Mouse (Mus musculus) liver, embryonic 12.5 days (tissue): ENCODE data around the gene Cdkn2aipnl. TPM values are rescaled to one million over a fixed set of nuclear protein-coding genes. Genes with fewer than 3 reads are reported as not detected.

ENCODE experiments used
- ATAC-seq: fragments of 200-750 bp; cut with Nextera tagmentation; 2 replicates; pipeline ENCODE4 v1.8.0; 2017; ENCODE audit warnings: moderate number of reproducible peaks, mild to moderate bottlenecking, moderate library complexity
- H3K27ac ChIP-seq: fragments of 300-500 bp; sonication (generic); 2 replicates; pipeline ENCODE4 v1.5.1; 2016; ENCODE audit warnings: mild to moderate bottlenecking
- H3K27me3 ChIP-seq: fragments of 300-500 bp; sonication (generic); replicated peaks from 2 replicates; pipeline ENCODE4 v1.6.1; 2016; ENCODE audit warnings: mild to moderate bottlenecking, moderate library complexity
- H3K36me3 ChIP-seq: fragments of 300-500 bp; sonication (generic); 2 replicates; pipeline ENCODE4 v1.6.1; 2016; ENCODE audit warnings: mild to moderate bottlenecking, moderate library complexity
- H3K4me1 ChIP-seq: fragments of 300-500 bp; sonication (generic); 2 replicates; pipeline ENCODE4 v1.6.1; 2016
- H3K4me2 ChIP-seq: fragments of 300-500 bp; sonication (generic); 2 replicates; pipeline ENCODE4 v1.6.1; 2016; ENCODE audit warnings: mild to moderate bottlenecking, moderate library complexity
- H3K4me3 ChIP-seq: fragments of 300-500 bp; sonication (generic); 2 replicates; pipeline ENCODE4 v1.5.1; 2016; ENCODE audit warnings: mild to moderate bottlenecking, moderate library complexity
- H3K9ac ChIP-seq: fragments of 300-500 bp; sonication (generic); 2 replicates; pipeline ENCODE4 v1.6.1; 2016; ENCODE audit warnings: mild to moderate bottlenecking, moderate library complexity
- H3K9me3 ChIP-seq: fragments of 300-500 bp; sonication (generic); replicated peaks from 2 replicates; pipeline ENCODE4 v1.6.1; 2016; ENCODE audit warnings: mild to moderate bottlenecking, moderate library complexity
- WGBS: fragments of 180-500 bp; shearing (Covaris S2); methylation state at CpG from one replicate; pipeline ENCODE4 v1.1.7; 2016; ENCODE audit not compliant: insufficient replicate concordance; 5-methylcytosine and 5-hydroxymethylcytosine counted together
- polyA plus RNA-seq: library from polyadenylated mRNA; unstranded; fragments of >200 nt; fragmentation: Nextera tagmentation; extraction: Ambion mirVana; gene quantifications from 2 replicates; pipeline ENCODE4 v1.2.1, GENCODE M21; 2016

Cdkn2aipnl gene
- polyA plus RNA-seq, 1 experiment from 2014 or later = 77.3 TPM

- Histone ChIP-seq H3K4me3 (no peak overlapping the region), H3K9ac (no peak overlapping the region), H3K27me3 (no peaks in the 10 kb centered on the region), H3K9me3 (no peaks in the 10 kb centered on the region), H3K36me3 (no peaks in the 10 kb centered on the region), H3K4me1 (0 out of 2 replicates have a peak, but pooled peaks cover 6% of the 10 kb centered on the region), H3K4me2 (no peak overlapping the region), H3K27ac (no peak overlapping the region)
- no peak for ATAC-seq
- 46% methylated on average over 5 of the region's 5 CpGs for WGBS
These were observed 31.6 kb upstream of the Cdkn2aipnl start for GRCm38 (mm10) chr11:51935636-51936434.

- Histone ChIP-seq H3K9me3 (no peaks in the 10 kb centered on the region), H3K36me3 (no peaks in the 10 kb centered on the region), H3K4me2 (no peak overlapping the region), H3K4me3 (no peak overlapping the region), H3K9ac (no peak overlapping the region), H3K27me3 (no peaks in the 10 kb centered on the region), H3K27ac (no peak overlapping the region), H3K4me1 (0 out of 2 replicates have a peak, but pooled peaks cover 6% of the 10 kb centered on the region)
- 62% methylated on average over 6 of the region's 6 CpGs for WGBS
- no peak for ATAC-seq
These were observed 30.1 kb upstream of the Cdkn2aipnl start for GRCm38 (mm10) chr11:51937361-51937781.

GRCm38 (mm10) chr11:51938817-51939589 lies 28.5 kb upstream of the Cdkn2aipnl start:
- no peak overlapping the region for H3K9ac ChIP-seq
- H3K27ac ChIP-seq = peak overlapping the region; percentile 15; the same call in 1 of the 2 replicates
- no peaks in the 10 kb centered on the region for H3K36me3 ChIP-seq
- WGBS = 61% methylated on average over 12 of the region's 12 CpGs
- H3K9me3 ChIP-seq = no peaks in the 10 kb centered on the region
- no peak overlapping the region for H3K4me2 ChIP-seq
- H3K27me3 ChIP-seq = peaks cover 12% of the 10 kb centered on the region
- H3K4me1 ChIP-seq = 0 out of 2 replicates have a peak, but pooled peaks cover 6% of the 10 kb centered on the region
- no peak for ATAC-seq
- H3K4me3 ChIP-seq = no peak overlapping the region

DNA sequence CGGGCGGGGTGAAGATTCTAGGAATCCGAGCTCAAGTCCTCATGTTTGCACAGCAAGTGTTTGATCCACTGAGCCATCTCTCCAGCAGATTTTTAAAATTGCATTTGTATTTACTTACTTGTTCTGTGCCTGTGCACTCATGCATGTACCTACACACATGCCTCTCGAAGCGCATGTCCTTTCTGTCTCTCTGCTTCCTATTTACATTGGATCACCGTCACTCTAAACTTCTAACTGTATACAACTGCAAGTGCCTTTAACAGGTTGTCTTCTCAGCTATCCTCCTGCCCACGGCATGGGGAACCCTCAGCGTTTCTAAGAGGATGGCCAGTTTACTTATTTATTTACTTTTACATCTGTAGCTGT lies 27.9 kb upstream of the Cdkn2aipnl start:
- WGBS = 72% methylated on average over 8 of the region's 8 CpGs
- ATAC-seq = no peak
- Histone ChIP-seq H3K9me3 (no peaks in the 10 kb centered on the region), H3K9ac (no peak overlapping the region), H3K4me1 (0 out of 2 replicates have a peak, but pooled peaks cover 6% of the 10 kb centered on the region), H3K4me3 (no peak overlapping the region), H3K27ac (no peak overlapping the region), H3K4me2 (no peak overlapping the region), H3K36me3 (no peaks in the 10 kb centered on the region), H3K27me3 (peaks cover 12% of the 10 kb centered on the region)

- no peak overlapping the region for H3K4me3 ChIP-seq
- 0 out of 2 replicates have a peak, but pooled peaks cover 6% of the 10 kb centered on the region for H3K4me1 ChIP-seq
- ATAC-seq = no peak
- 64% methylated on average over 13 of the region's 13 CpGs for WGBS
- H3K27me3 ChIP-seq = peaks cover 18% of the 10 kb centered on the region
- H3K9me3 ChIP-seq = no peaks in the 10 kb centered on the region
- H3K4me2 ChIP-seq = no peak overlapping the region
- H3K36me3 ChIP-seq = no peaks in the 10 kb centered on the region
- no peak overlapping the region for H3K9ac ChIP-seq
- no peak overlapping the region for H3K27ac ChIP-seq
These were observed 26.9 kb upstream of the Cdkn2aipnl start for GRCm38 (mm10) chr11:51940511-51940955.

GRCm38 (mm10) chr11:51942602-51943499 lies 24.6 kb upstream of the Cdkn2aipnl start:
- Histone ChIP-seq H3K36me3 (no peaks in the 10 kb centered on the region), H3K9ac (no peak overlapping the region), H3K4me1 (peaks cover 17% of the 10 kb centered on the region), H3K27me3 (peaks cover 31% of the 10 kb centered on the region), H3K27ac (no peak overlapping the region), H3K9me3 (no peaks in the 10 kb centered on the region), H3K4me2 (no peak overlapping the region), H3K4me3 (no peak overlapping the region)
- WGBS = 72% methylated on average over 15 of the region's 15 CpGs
- ATAC-seq = no peak

- no peak for ATAC-seq
- Histone ChIP-seq H3K27me3 (peaks cover 31% of the 10 kb centered on the region), H3K36me3 (no peaks in the 10 kb centered on the region), H3K27ac (no peak overlapping the region), H3K9ac (no peak overlapping the region), H3K4me3 (no peak overlapping the region), H3K9me3 (no peaks in the 10 kb centered on the region), H3K4me1 (peaks cover 17% of the 10 kb centered on the region), H3K4me2 (no peak overlapping the region)
- WGBS = 58% methylated on average over 6 of the region's 6 CpGs
These were observed 24.0 kb upstream of the Cdkn2aipnl start for GRCm38 (mm10) chr11:51943500-51943841.

GRCm38 (mm10) chr11:51944239-51944638 lies 23.2 kb upstream of the Cdkn2aipnl start:
- no peak for ATAC-seq
- WGBS = 58% methylated on average over 3 of the region's 3 CpGs
- no peak overlapping the region for H3K9ac ChIP-seq

GRCm38 (mm10) chr11:51945548-51945947 lies 21.9 kb upstream of the Cdkn2aipnl start:
- no peak for ATAC-seq
- Histone ChIP-seq H3K9me3 (no peaks in the 10 kb centered on the region), H3K9ac (no peak overlapping the region), H3K4me1 (peaks cover 15% of the 10 kb centered on the region), H3K4me3 (no peak overlapping the region), H3K27me3 (peaks cover 31% of the 10 kb centered on the region), H3K27ac (no peak overlapping the region), H3K4me2 (no peak overlapping the region), H3K36me3 (no peaks in the 10 kb centered on the region)
- 22% methylated on average over 8 of the region's 8 CpGs for WGBS

More at GRCm38 (mm10) chr11:51944239-51944638, 23.2 kb upstream of the Cdkn2aipnl start:
- no peaks in the 10 kb centered on the region for H3K9me3 ChIP-seq
- no peak overlapping the region for H3K27ac ChIP-seq
- no peaks in the 10 kb centered on the region for H3K36me3 ChIP-seq
- no peak overlapping the region for H3K4me2 ChIP-seq
- peaks cover 13% of the 10 kb centered on the region for H3K4me1 ChIP-seq
- H3K4me3 ChIP-seq = no peak overlapping the region
- H3K27me3 ChIP-seq = peaks cover 31% of the 10 kb centered on the region

GRCm38 (mm10) chr11:51946144-51946543 lies 21.3 kb upstream of the Cdkn2aipnl start:
- Histone ChIP-seq H3K4me2 (no peak overlapping the region), H3K4me1 (peaks cover 15% of the 10 kb centered on the region), H3K9me3 (no peaks in the 10 kb centered on the region), H3K36me3 (no peaks in the 10 kb centered on the region), H3K4me3 (no peak overlapping the region), H3K27me3 (peaks cover 31% of the 10 kb centered on the region), H3K9ac (no peak overlapping the region), H3K27ac (no peak overlapping the region)
- 65% methylated on average over 6 of the region's 6 CpGs for WGBS
- no peak for ATAC-seq

DNA sequence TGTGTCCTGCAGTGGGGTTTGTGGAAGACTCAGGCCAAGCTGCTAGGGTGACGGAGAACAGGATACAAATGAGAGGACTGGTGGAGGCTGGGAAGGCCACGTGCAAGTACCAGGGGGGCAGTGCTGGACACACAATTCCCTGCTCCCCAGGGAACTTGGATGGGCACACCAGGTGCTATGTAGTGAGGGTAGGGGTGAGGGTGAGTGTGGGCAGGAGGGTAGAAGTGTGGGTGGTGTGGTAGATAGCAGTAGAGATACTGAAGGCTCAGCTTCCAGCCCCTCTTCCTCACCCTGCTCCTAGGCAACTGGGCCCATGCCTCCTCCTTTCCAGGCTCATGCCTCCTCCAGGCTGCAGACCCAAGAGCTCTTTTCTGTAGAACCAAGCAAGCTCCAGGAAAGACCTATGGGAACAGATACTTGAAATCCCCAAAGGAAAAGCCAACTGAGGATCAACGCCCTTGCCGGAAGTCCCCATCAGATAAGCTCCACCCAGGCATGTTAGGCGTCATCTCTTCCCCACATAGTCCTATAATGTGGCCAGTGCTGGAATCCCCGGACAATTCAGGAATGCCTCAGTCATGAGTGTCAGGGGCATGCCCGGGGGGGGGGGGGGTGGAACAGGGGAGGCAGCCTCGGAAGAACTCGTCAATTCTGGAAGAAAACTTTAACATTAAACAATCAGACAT lies 18.2 kb upstream of the Cdkn2aipnl start:
- H3K27ac ChIP-seq = no peak overlapping the region
- H3K9ac ChIP-seq = no peak overlapping the region
- peaks cover 19% of the 10 kb centered on the region for H3K27me3 ChIP-seq
- H3K4me3 ChIP-seq = no peak overlapping the region
- no peaks in the 10 kb centered on the region for H3K9me3 ChIP-seq
- H3K4me2 ChIP-seq = no peak overlapping the region
- H3K4me1 ChIP-seq = peaks cover 21% of the 10 kb centered on the region
- no peak for ATAC-seq
- no peaks in the 10 kb centered on the region for H3K36me3 ChIP-seq
- 39% methylated on average over 9 of the region's 9 CpGs for WGBS
